14 mouse cellular contexts compared by ENCODE assay signal in genomic region chr9:121212322-121212721, GRCm38 (mm10).
A peak's percentile ranks its signal among the peaks of the same experiment; 100 is the strongest.
DNase-seq lines count a peak whose midpoint lies in the region; ATAC-seq and TF ChIP-seq lines count a peak whose summit lies in the region.
"Had no signal": no experiment of that assay in that cellular context is flagged by ENCODE, and none has a peak within 500 bp of the region (broad histone marks: within the 10 kb centered on the region; RNA-seq: fewer than 3 reads in every experiment).

No protein-coding gene starts in this region.

- H3K27ac ChIP-seq in liver, embryonic 14.5 days = no peak overlapping the region
- H3K27ac ChIP-seq in liver, embryonic 12.5 days = no peak overlapping the region
- H3K27ac ChIP-seq: forebrain, embryonic 13.5 days; limb, embryonic 12.5 days; macrophage had no signal

- no peak overlapping the region for H3K4me2 ChIP-seq in liver, embryonic 14.5 days (ENCODE audit: low read depth)
- H3K4me2 ChIP-seq in liver, embryonic 12.5 days = no peak overlapping the region
- H3K4me2 ChIP-seq: forebrain, embryonic 13.5 days; limb, embryonic 12.5 days had no signal

- no peak for TF ChIP-seq EP300 in liver, embryonic 14.5 days (IDR thresholded peaks at IDR 0.05; ENCODE audit: low read depth)

- H3K36me3 ChIP-seq in liver, embryonic 14.5 days (replicated peaks; ENCODE audit: control insufficient read depth, insufficient read depth, low read depth) = no peaks in the 10 kb centered on the region
- H3K36me3 ChIP-seq in liver, embryonic 12.5 days = no peaks in the 10 kb centered on the region
- H3K36me3 ChIP-seq in E14TG2a.4 (ENCODE audit: insufficient read depth, low read length) = no peaks in the 10 kb centered on the region

- ATAC-seq in liver, embryonic 14.5 days (ENCODE audit: insufficient read depth) = no peak
- no peak for ATAC-seq in liver, embryonic 12.5 days
- ATAC-seq: forebrain, embryonic 13.5 days; inflammation-experienced regulatory T-cells, adult 6 months had no signal

- no peak overlapping the region for H3K4me3 ChIP-seq in liver, embryonic 14.5 days (ENCODE audit: insufficient read depth in 1 of 2, low read depth in 2 of 2, low read length in 2 of 2)
- no peak overlapping the region for H3K4me3 ChIP-seq in liver, embryonic 12.5 days
- no peak overlapping the region for H3K4me3 ChIP-seq in E14TG2a.4 (replicated peaks; ENCODE audit: low read length)
- H3K4me3 ChIP-seq: forebrain, embryonic 13.5 days; limb, embryonic 12.5 days had no signal

- no peak for DNase-seq in liver, embryonic 14.5 days (ENCODE audit: low read depth in 3 of 3, low spot score in 3 of 3)
- DNase-seq in A20 (ENCODE audit: low read depth, low spot score) = peak; percentile 26
- DNase-seq in induced T-regulatory cell, adult 2 months (ENCODE audit: low read depth) = peak; percentile 32
- no peak for DNase-seq in urinary bladder, postnatal 25 days (ENCODE audit: low spot score)
- DNase-seq in ovary, adult 18-20 months (ENCODE audit: low spot score) = no peak
- DNase-seq: adrenal gland, postnatal 25 days; cerebellum, adult 18-20 months; gastrocnemius, postnatal 25 days had no signal

- no peaks in the 10 kb centered on the region for H3K4me1 ChIP-seq in liver, embryonic 14.5 days (replicated peaks; ENCODE audit: control insufficient read depth in 2 of 2, insufficient read depth in 2 of 2, low read length in 1 of 2)
- no peaks in the 10 kb centered on the region for H3K4me1 ChIP-seq in liver, embryonic 12.5 days
- H3K4me1 ChIP-seq in E14TG2a.4 (replicated peaks; ENCODE audit: low read depth, low read length) = peaks cover 11% of the 10 kb centered on the region
- H3K4me1 ChIP-seq: forebrain, embryonic 13.5 days; limb, embryonic 12.5 days had no signal

- 21% methylated on average over 3 of the region's 3 CpGs for WGBS in liver, embryonic 14.5 days (ENCODE audit: insufficient replicate concordance)
- whole genome bisulfite sequencing in liver, embryonic 12.5 days (ENCODE audit: insufficient replicate concordance) = 39% methylated on average over 3 of the region's 3 CpGs

- TF ChIP-seq CTCF in liver, embryonic 14.5 days (IDR thresholded peaks at IDR 0.05; ENCODE audit: low read depth) = peak; percentile 28
- TF ChIP-seq CTCF in E14TG2a.4 (conservative IDR thresholded peaks at IDR 0.05; ENCODE audit: low read length) = peak; percentile 92

- no peaks in the 10 kb centered on the region for H3K27me3 ChIP-seq in liver, embryonic 14.5 days (ENCODE audit: control insufficient read depth, insufficient read depth, low read length)
- H3K27me3 ChIP-seq in liver, embryonic 12.5 days (replicated peaks) = no peaks in the 10 kb centered on the region
- H3K27me3 ChIP-seq in E14TG2a.4 (ENCODE audit: insufficient read depth, low read length) = no peaks in the 10 kb centered on the region; the same call in 1 of the 2 replicates
- H3K27me3 ChIP-seq: forebrain, embryonic 13.5 days; limb, embryonic 12.5 days had no signal

- H3K9ac ChIP-seq in liver, embryonic 14.5 days (replicated peaks) = no peak overlapping the region
- H3K9ac ChIP-seq in liver, embryonic 12.5 days = no peak overlapping the region
- H3K9ac ChIP-seq: forebrain, embryonic 13.5 days; limb, embryonic 12.5 days had no signal

- H3K9me3 ChIP-seq in liver, embryonic 14.5 days (ENCODE audit: control insufficient read depth, low read length) = no peaks in the 10 kb centered on the region; the same call in 1 of the 2 replicates
- 0 out of 2 replicates have a peak, but pooled peaks cover 10% of the 10 kb centered on the region for H3K9me3 ChIP-seq in liver, embryonic 12.5 days (replicated peaks)
- H3K9me3 ChIP-seq in E14TG2a.4 (ENCODE audit: low read length) = 0 out of 2 replicates have a peak, but pooled peaks cover 3% of the 10 kb centered on the region

Comparison
In these comparisons a context has a peak if more than half of its experiments do, and no peak if none do; other contexts are left out.
1. DNase-seq: peak in A20 (single experiment) and induced T-regulatory cell, adult 2 months (single experiment); none in liver, embryonic 14.5 days (0 of 3), urinary bladder, postnatal 25 days (single experiment) and ovary, adult 18-20 months (single experiment).